In the genomic region with DNA sequence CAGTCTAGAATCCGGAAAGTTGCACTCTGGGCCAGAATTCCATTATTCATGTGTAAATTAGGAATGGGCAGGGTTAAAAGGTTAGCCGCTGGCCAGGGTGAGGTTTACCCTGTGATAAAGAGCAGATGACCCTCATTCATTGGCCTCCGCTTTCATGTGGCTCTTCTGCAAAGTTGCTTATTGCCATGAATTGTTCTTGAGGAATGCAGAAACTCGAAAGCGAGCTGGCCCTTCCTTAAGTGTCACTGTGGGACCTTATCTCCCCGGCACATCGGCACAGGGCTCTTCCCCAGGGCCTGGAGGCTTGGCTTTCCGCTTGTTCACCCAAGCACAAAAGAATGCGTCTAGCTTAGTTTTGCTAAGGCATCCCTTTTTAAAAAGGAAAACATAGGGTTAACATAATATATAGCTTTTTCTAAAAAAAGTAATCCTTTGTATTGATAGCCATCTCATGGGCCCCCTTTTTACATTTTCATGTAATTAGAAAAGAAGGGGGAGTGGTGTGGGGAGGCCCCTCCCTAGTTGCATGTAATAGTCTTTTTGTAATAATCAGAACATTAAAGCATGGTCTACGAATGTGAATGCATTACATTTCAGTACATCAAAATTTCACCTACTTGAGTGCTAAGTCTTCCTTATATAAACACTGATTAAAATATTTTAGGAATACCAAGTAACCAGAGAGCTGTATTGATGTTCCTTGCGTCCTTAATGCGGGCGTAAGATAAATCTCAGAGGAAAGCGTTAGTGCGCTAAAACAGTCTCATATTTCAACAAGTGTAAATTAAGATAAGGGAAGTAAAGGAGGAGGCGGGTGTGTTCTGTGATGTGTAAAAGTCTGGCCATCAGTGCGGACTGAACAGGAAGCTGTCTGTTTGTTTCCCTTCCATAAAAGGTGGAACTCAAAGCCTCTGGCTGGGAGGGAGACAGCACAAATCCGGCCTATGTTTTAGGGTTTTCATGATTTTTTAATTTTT, we compare ENCODE assay signal across 1 mouse cellular context.
TF ChIP-seq lines count a peak whose summit lies in the region.

No protein-coding gene starts in this region.

TF ChIP-seq in CH12.LX, 34 proteins besides CTCF, POLR2A, EP300 and RAD21 (continued from another document):
- TF ChIP-seq PAX5 (IDR thresholded peaks at IDR 0.05; ENCODE audit: low read length): no peak
- TF ChIP-seq MAFK (IDR thresholded peaks at IDR 0.05; ENCODE audit: insufficient replicate concordance, low read length): no peak
- TF ChIP-seq MXI1 (IDR thresholded peaks at IDR 0.05; ENCODE audit: low read depth, low read length): no peak
- TF ChIP-seq CHD1 (IDR thresholded peaks at IDR 0.05; ENCODE audit: low read depth, low read length): no peak
- no peak for TF ChIP-seq SIN3A (IDR thresholded peaks at IDR 0.05; ENCODE audit: low read length)
- no peak for TF ChIP-seq MYC (IDR thresholded peaks at IDR 0.05; ENCODE audit: low read depth, low read length)
TF ChIP-seq in CH12.LX: peak in this region for 0.
